Mouse (Mus musculus) spleen, adult 2 months (tissue): ENCODE measurements at regions not wholly inside any gene's neighbourhood (a gene's known extent, or its start where the extent isn't known, plus 50 kb on each side); places are given as distances from the start of the nearest gene placed in this dataset.

ENCODE experiments used
- DNase-seq, 2 experiments: peaks; one replicate each; pipeline versions ENCODE4 v3.0.0 to v3.0.0-alpha.2; 2012 to 2021; ENCODE audit warnings: low spot score in 2 of 2, low read depth in 1 of 2
- H3K27ac ChIP-seq: fragments of 200-500 bp; 2 replicates; pipeline ENCODE4 v1.5.1; 2012; ENCODE audit warnings: low read length, inconsistent platforms; ENCODE audit not compliant: insufficient read depth
- H3K27me3 ChIP-seq: fragments of 200-500 bp; 2 replicates; pipeline ENCODE4 v1.6.1; 2012; ENCODE audit warnings: mild to moderate bottlenecking, moderate library complexity, low read length, inconsistent platforms; ENCODE audit not compliant: control insufficient read depth, insufficient read depth
- H3K36me3 ChIP-seq: fragments of 200-500 bp; 2 replicates; pipeline ENCODE4 v1.6.1; 2012; ENCODE audit warnings: mild to moderate bottlenecking, low read length, inconsistent platforms; ENCODE audit not compliant: control insufficient read depth, insufficient read depth
- H3K4me1 ChIP-seq: fragments of 200-500 bp; 2 replicates; pipeline ENCODE4 v1.6.1; 2011; ENCODE audit warnings: inconsistent platforms; ENCODE audit not compliant: control insufficient read depth, insufficient read depth, insufficient read length
- H3K4me3 ChIP-seq: fragments of 200-500 bp; 2 replicates; pipeline ENCODE4 v1.5.1; 2011; ENCODE audit warnings: mild to moderate bottlenecking, inconsistent platforms; ENCODE audit not compliant: insufficient read depth, insufficient read length; ENCODE audit errors: extremely low read depth
- CTCF ChIP-seq: fragments of 200-500 bp; IDR thresholded peaks from 2 replicates; pipeline ENCODE4 v1.5.1; 2011; ENCODE audit warnings: mild to moderate bottlenecking, inconsistent platforms; ENCODE audit not compliant: insufficient read depth, insufficient read length, insufficient replicate concordance; ENCODE audit errors: extremely low read depth
- POLR2A ChIP-seq: fragments of 200-500 bp; IDR thresholded peaks from 2 replicates; pipeline ENCODE4 v1.6.1; 2011; ENCODE audit warnings: low read depth, low read length, inconsistent platforms
- WGBS: fragments of 180-500 bp; shearing (Covaris S2); methylation state at CpG from one replicate; pipeline ENCODE4 v1.1.7; 2018; 5-methylcytosine and 5-hydroxymethylcytosine counted together

DNA sequence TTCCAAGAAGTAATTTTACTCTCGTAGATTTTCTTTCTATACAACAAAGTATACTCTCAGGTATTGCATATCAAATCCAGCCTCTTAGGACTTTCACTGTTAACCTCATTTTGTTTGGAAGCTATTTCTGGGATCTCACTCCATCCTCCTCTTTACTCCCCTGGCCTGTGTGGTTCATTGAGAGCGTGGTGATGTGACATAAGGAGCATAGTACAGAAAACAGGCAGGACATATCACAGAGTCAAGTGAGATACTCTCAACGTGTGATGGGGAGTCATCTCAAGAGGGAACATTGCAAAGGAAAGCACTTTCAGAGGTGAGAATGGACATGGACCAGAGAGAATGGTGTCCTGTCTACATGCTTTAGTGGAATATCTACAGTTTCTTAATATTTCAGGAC is 297.8 kb upstream of the Pitrm1 start:
- no peak overlapping the region for H3K27ac ChIP-seq
- no peaks in the 10 kb centered on the region for H3K4me1 ChIP-seq
- no peaks in the 10 kb centered on the region for H3K27me3 ChIP-seq
- WGBS = 91% methylated on average over 3 of the region's 3 CpGs
- no peak for TF ChIP-seq CTCF
- TF ChIP-seq POLR2A = no peak
- no peak for DNase-seq
- H3K4me3 ChIP-seq = no peak overlapping the region
- H3K36me3 ChIP-seq = no peaks in the 10 kb centered on the region

DNA sequence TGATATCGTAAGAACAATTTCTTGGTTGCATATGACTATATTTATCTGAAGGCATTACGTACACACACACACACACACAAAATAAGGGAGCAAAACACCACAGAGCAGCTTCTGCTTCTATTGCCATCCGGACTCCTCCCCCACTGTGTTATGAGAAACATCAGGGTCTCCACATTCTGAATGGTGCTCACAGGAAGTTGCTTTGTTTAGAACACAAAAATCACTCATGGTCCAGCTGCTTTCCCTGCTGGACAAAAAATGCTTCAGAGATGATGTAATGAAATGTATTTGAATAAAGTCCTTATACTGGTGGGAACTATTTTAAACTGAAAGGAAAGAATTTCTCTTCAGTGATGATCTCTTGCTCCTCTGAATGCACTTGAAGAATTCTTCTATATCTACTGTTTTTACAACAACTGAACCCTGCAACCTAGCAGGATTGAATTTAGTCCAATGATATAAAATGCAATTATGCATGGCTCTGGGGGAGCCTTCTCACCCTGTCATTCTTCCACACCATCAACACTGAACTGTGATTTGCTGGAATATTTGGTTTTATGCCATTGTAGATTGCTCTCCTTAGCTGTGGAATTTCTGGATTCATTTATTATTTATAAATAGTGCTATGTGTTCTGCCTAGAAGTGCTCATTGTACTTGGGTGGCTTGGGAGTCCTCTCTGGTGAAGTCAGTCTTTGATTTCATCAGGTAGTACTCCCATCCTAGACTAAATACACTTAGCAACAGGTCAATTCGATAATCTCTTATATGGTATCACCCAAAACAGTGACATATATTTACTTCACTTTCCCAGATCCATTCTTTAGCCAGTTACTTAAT is 296.7 kb upstream of the Pitrm1 start:
- no peaks in the 10 kb centered on the region for H3K27me3 ChIP-seq
- WGBS = 77% methylated on average over 4 of the region's 4 CpGs
- H3K4me1 ChIP-seq = no peaks in the 10 kb centered on the region
- TF ChIP-seq POLR2A = no peak
- no peak for TF ChIP-seq CTCF
- no peak for DNase-seq
- H3K27ac ChIP-seq = no peak overlapping the region
- H3K4me3 ChIP-seq = no peak overlapping the region
- no peaks in the 10 kb centered on the region for H3K36me3 ChIP-seq

DNA sequence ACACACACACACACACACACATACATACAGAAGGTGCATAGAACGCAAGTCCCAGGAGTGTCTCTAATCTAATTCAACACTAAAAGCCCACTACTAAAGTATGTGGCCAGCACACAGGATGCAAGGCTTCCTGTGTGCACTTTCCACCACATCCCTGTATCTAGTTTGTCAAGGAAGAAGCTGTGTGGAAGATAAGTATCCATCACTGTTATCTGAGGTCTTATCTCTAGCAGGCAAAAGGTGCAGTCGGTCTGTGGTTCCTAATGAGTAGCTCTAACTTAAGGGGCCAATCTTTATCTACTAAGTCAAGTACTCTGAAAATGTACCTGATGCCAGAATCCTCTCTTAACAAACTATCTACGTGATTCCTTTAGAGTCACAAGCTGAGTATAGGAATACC is 295.8 kb upstream of the Pitrm1 start:
- no peak for DNase-seq
- no peaks in the 10 kb centered on the region for H3K36me3 ChIP-seq
- H3K4me1 ChIP-seq = no peaks in the 10 kb centered on the region
- H3K27me3 ChIP-seq = no peaks in the 10 kb centered on the region
- H3K27ac ChIP-seq = no peak overlapping the region
- TF ChIP-seq CTCF = no peak
- no peak for TF ChIP-seq POLR2A
- WGBS = 25% methylated on average over 3 of the region's 3 CpGs
- no peak overlapping the region for H3K4me3 ChIP-seq

DNA sequence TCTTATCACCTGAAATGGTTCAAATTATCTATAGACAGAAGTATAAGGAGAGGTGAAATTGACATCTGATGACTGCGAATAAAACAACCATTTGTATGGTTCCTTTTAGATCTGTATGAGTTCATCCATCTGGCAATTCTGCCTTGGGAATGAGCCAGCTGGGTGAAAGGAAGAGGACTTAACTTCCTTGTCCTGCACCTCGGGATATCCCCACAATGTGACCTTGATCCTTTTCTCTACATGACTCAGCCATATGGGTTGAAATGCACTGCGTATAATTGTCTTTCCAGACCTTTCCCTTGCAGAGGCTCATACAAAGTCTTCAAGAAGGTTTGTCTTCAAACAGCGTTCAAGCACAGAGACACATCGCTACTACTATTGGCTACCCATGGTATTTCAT is 292.6 kb upstream of the Pitrm1 start:
- DNase-seq = no peak
- no peak overlapping the region for H3K4me3 ChIP-seq
- H3K27me3 ChIP-seq = no peaks in the 10 kb centered on the region
- H3K4me1 ChIP-seq = no peaks in the 10 kb centered on the region
- TF ChIP-seq CTCF = no peak
- no peak for TF ChIP-seq POLR2A
- H3K36me3 ChIP-seq = no peaks in the 10 kb centered on the region
- H3K27ac ChIP-seq = no peak overlapping the region
- 94% methylated on average over 5 of the region's 5 CpGs for WGBS

DNA sequence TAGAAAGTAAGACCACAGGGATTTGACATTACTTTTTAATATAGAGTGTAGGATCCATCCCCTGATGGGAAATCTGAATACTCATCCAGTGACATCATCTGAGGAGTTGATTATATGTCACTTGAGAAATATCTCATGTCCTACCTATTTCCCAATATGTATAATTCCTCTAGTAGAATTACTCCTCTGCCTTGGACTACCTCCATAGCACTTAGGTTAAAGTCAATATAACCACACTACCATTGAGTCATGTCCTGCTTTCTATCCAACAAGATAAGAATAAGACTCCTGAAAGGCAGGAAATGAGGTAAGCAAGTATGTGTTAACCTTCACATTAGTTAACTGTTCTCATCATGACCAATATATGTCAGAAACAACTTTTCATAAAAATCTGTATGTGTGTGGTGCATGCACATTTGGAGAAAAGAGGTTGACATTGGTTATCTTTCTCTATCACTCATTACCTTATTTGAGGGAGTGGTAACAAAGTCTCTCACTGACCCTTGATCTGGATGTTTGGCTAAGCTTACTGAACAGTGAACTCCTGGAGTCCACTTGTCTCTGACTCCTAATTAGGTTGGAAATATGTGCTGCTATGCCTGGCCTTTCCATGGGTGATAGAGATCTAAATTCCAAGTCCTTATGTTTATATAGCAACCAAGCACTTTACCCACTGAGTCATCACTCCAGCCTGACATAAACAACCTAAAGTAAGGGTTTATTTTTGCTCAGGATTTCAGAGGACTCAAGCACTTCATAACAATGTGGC is 292.0 kb upstream of the Pitrm1 start:
- no peak for DNase-seq
- no peak for TF ChIP-seq CTCF
- TF ChIP-seq POLR2A = no peak
- Histone ChIP-seq H3K27ac (no peak overlapping the region), H3K36me3 (no peaks in the 10 kb centered on the region), H3K4me1 (no peaks in the 10 kb centered on the region), H3K4me3 (no peak overlapping the region), H3K27me3 (no peaks in the 10 kb centered on the region)

DNA sequence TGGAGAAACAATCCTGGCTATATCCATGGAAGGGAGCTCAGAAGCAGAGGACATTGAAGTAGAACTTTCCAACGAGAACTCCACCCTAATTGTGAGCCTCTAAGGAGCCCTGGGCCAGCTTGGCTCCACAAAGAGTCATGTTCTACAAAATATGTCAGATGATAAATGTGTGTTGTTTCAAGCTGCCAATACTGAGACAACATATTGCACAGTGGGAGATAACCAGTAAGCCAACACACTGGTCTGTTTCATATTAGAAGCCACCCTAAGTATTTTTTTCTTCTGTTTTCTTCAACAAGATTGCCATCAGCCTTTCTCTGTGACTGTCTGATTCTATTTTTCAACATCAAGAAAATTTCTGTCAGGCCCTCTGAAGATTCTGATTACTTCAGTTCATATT is 289.5 kb upstream of the Pitrm1 start:
- TF ChIP-seq POLR2A = no peak
- no peak for TF ChIP-seq CTCF
- no peak for DNase-seq
- 88% methylated on average over 1 of the region's 1 CpGs for whole genome bisulfite sequencing
- H3K27me3 ChIP-seq = no peaks in the 10 kb centered on the region
- H3K4me3 ChIP-seq = no peak overlapping the region
- H3K4me1 ChIP-seq = no peaks in the 10 kb centered on the region
- no peaks in the 10 kb centered on the region for H3K36me3 ChIP-seq
- no peak overlapping the region for H3K27ac ChIP-seq

DNA sequence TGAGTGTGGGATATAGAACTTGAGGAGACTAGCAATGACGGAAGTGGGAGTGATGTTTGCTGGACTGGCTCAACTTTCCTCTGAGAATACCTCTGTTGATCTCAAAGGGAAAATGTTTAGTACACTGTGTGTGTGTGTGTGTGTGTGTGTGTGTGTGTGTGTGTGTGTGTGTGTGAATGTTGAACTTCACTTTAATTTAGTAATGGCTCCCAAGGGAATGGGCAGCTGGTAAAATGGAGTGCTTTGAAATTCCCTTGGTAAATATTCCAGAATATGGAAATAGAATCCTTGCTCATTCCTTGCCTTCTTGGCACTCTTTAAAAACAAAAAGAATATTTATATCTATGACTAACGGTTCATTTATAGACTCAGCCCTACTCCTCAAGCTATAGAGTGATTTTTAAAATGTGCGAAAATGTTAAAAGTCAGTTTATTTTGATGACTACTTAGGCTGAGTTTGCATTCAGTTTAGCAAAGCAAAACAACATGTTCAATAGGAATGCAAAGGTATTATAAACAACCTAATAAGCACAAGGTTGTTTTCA is 287.6 kb upstream of the Pitrm1 start:
- H3K27me3 ChIP-seq = no peaks in the 10 kb centered on the region
- no peaks in the 10 kb centered on the region for H3K36me3 ChIP-seq
- WGBS = 92% methylated on average over 3 of the region's 3 CpGs
- no peak overlapping the region for H3K4me3 ChIP-seq
- H3K27ac ChIP-seq = no peak overlapping the region
- DNase-seq = no peak
- no peak for TF ChIP-seq CTCF
- TF ChIP-seq POLR2A = no peak
- no peaks in the 10 kb centered on the region for H3K4me1 ChIP-seq
